In genomic region chr1:190500106-190500505, GRCm38 (mm10) we compare ENCODE assay signal across 21 mouse cellular contexts.
"Had no signal": no experiment of that assay in that cellular context is flagged by ENCODE, and none has a peak within 500 bp of the region (broad histone marks: within the 10 kb centered on the region; RNA-seq: fewer than 3 reads in every experiment).

No protein-coding gene starts in this region.

- H3K9ac ChIP-seq: heart, embryonic 12.5 days; hindbrain, embryonic 13.5 days; hindbrain, embryonic 15.5 days; kidney, embryonic 15.5 days; limb, embryonic 13.5 days; limb, embryonic 15.5 days; liver, embryonic 12.5 days; liver, embryonic 14.5 days had no signal

- H3K4me2 ChIP-seq: heart, embryonic 12.5 days; hindbrain, embryonic 13.5 days; hindbrain, embryonic 15.5 days; kidney, embryonic 15.5 days; limb, embryonic 13.5 days; limb, embryonic 15.5 days; liver, embryonic 12.5 days had no signal

- DNase-seq: heart, adult 18-20 months; heart, postnatal 10 days; kidney, adult 11 months; kidney, adult 2 months; kidney, adult 9 months; kidney, postnatal 14 days; kidney, postnatal 36 days; layer of hippocampus, adult 9-11 months; layer of hippocampus, postnatal 36 days had no signal

- H3K27ac ChIP-seq: heart, embryonic 10.5 days; hindbrain, embryonic 13.5 days; hindbrain, embryonic 15.5 days; hindbrain, postnatal 0 days; kidney, embryonic 15.5 days; kidney, postnatal 0 days; limb, embryonic 13.5 days; limb, embryonic 15.5 days; liver, embryonic 12.5 days; liver, embryonic 14.5 days had no signal

- H3K4me1 ChIP-seq: hindbrain, embryonic 15.5 days; kidney, embryonic 15.5 days; limb, embryonic 13.5 days; limb, embryonic 15.5 days; liver, embryonic 12.5 days had no signal

- ATAC-seq: hindbrain, postnatal 0 days; intestine, embryonic 16.5 days; liver, embryonic 12.5 days had no signal

- H3K4me3 ChIP-seq: heart, embryonic 10.5 days; heart, embryonic 12.5 days; hindbrain, embryonic 13.5 days; hindbrain, embryonic 15.5 days; kidney, embryonic 15.5 days; limb, embryonic 13.5 days; limb, embryonic 15.5 days; liver, embryonic 12.5 days had no signal

- H3K9me3 ChIP-seq: heart, embryonic 10.5 days; heart, embryonic 12.5 days; hindbrain, embryonic 13.5 days; hindbrain, embryonic 15.5 days; kidney, embryonic 15.5 days; limb, embryonic 13.5 days; limb, embryonic 15.5 days; liver, embryonic 12.5 days had no signal

- H3K27me3 ChIP-seq: hindbrain, embryonic 13.5 days; hindbrain, embryonic 15.5 days; limb, embryonic 13.5 days; limb, embryonic 15.5 days had no signal

- H3K36me3 ChIP-seq: heart, embryonic 10.5 days; heart, embryonic 12.5 days; hindbrain, embryonic 13.5 days; hindbrain, embryonic 15.5 days; kidney, embryonic 15.5 days; limb, embryonic 13.5 days; limb, embryonic 15.5 days; liver, embryonic 12.5 days had no signal
